Mouse (Mus musculus): ENCODE measurements around the gene Tigd3.

- TF ChIP-seq CTCF (conservative IDR thresholded peaks at IDR 0.05; ENCODE audit: insufficient read depth, insufficient read length, low read depth, low read length) (peak; percentile 95), POLR2A (IDR thresholded peaks at IDR 0.05; ENCODE audit: low read depth, low read length) (no peak)
These were observed 44.0 kb downstream of the Tigd3 start for GRCm38 (mm10) chr19:5849843-5850527.
